Mouse (Mus musculus) thymus, adult 2 months (tissue): ENCODE data around the gene Psmc3.

Experiments
- CTCF ChIP-seq: fragments of 200-500 bp; IDR thresholded peaks from 2 replicates; pipeline ENCODE4 v1.5.1; 2012; ENCODE audit warnings: mild to moderate bottlenecking, control low read depth, low read length, moderate library complexity, borderline replicate concordance; ENCODE audit not compliant: control insufficient read depth, poor library complexity, insufficient read depth; ENCODE audit errors: extremely low read depth
- POLR2A ChIP-seq: fragments of 200-500 bp; IDR thresholded peaks from 2 replicates; pipeline ENCODE4 v1.6.1; 2012; ENCODE audit warnings: mild to moderate bottlenecking, low read length, control low read depth, moderate library complexity; ENCODE audit not compliant: control insufficient read depth, poor library complexity, insufficient read depth; ENCODE audit errors: extremely low read depth

DNA sequence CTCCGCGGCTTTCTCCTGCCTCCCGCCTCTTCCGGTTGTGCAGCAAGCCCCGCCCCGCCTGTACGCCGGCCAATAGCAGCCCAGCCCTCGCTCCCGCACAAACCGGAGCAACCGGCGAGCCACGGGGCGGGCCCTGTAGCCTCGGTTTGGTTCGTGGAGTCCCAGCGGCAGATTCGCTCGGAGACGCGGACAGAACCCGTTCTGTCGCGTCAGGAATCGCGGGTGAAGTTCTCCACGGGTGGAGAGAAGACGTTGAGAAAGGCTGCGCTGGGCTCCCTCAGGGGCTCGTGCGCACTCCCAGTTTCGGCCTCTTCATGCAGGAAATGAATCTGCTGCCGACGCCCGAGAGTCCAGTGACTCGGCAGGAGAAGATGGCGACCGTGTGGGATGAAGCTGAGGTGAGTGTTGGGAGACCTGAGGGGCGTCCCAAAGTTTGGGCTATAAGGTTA, at the start of gene Psmc3:
- TF ChIP-seq CTCF, result 0 out of 2 replicates have a peak, but pooled peaks have one; percentile 32
- TF ChIP-seq POLR2A, result peak; percentile 91; the same call in 1 of the 2 replicates
